Mouse (Mus musculus) myocyte (in vitro differentiated cells): ENCODE data around the gene Tnip2.

Experiments
- E2F4 ChIP-seq: IDR thresholded peaks from one replicate; pipeline ENCODE4 v1.6.1; 2011; ENCODE audit warnings: mild to moderate bottlenecking, control low read depth, moderate library complexity; ENCODE audit not compliant: insufficient read depth
- MYOD1 ChIP-seq, 3 experiments: IDR thresholded peaks; one replicate each; pipeline ENCODE4 v1.6.1; 2011; ENCODE audit warnings: control low read depth in 2 of 3, low read depth in 2 of 3, mild to moderate bottlenecking in 2 of 3, moderate library complexity in 1 of 3; ENCODE audit not compliant: insufficient read length in 2 of 3, control insufficient read depth in 1 of 3
- POLR2A ChIP-seq: IDR thresholded peaks from one replicate; pipeline ENCODE4 v1.6.1; 2011; ENCODE audit warnings: low read depth, mild to moderate bottlenecking, control low read depth, moderate library complexity; ENCODE audit not compliant: insufficient read length
- POLR2AphosphoS2 ChIP-seq: IDR thresholded peaks from one replicate; pipeline ENCODE4 v1.6.1; 2011; ENCODE audit warnings: low read depth, control low read depth; ENCODE audit not compliant: insufficient read length
- REST ChIP-seq: IDR thresholded peaks from one replicate; pipeline ENCODE4 v1.6.1; 2011; ENCODE audit warnings: mild to moderate bottlenecking, control low read depth, moderate library complexity; ENCODE audit not compliant: insufficient read depth, insufficient read length
- TCF12 ChIP-seq: IDR thresholded peaks from one replicate; pipeline ENCODE4 v1.6.1; 2011; ENCODE audit warnings: mild to moderate bottlenecking, control low read depth; ENCODE audit not compliant: poor library complexity, insufficient read depth, severe bottlenecking
- TCF3 ChIP-seq: IDR thresholded peaks from one replicate; pipeline ENCODE4 v1.6.1; 2011; ENCODE audit warnings: low read depth, control low read depth; ENCODE audit not compliant: insufficient read length
- USF1 ChIP-seq: IDR thresholded peaks from one replicate; pipeline ENCODE4 v1.6.1; 2011; ENCODE audit warnings: low read depth, mild to moderate bottlenecking, control low read depth, moderate library complexity

DNA sequence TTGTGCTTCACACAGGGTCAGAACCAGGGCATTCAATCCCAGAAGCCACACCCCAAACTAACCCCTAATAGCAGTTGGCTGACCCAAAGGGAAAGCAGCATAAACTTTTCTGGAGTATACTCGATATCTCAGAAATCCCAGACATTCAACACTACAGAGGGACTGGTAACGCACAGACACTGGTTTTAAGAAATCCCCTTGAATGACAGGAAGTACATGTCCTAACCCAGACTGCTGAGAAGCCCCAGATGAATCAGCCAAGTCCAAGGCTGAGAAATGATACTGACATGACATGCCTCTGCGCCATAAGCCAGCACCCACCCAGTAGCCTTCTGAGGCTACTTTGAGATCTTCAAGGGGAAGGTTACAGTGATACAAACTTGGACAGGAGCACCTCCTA is 12.2 kb downstream of the Tnip2 start:
- no peak for TF ChIP-seq POLR2A
- TF ChIP-seq TCF3, result no peak
- TF ChIP-seq USF1, result no peak
- TF ChIP-seq E2F4, result no peak
- TF ChIP-seq REST, result no peak
- no peak for TF ChIP-seq MYOD1 (IDR thresholded peaks at IDR 0.05; ENCODE audit: control insufficient read depth in 1 of 3, insufficient read length in 2 of 3, low read depth in 2 of 3)
- TF ChIP-seq TCF12, result no peak
- no peak for TF ChIP-seq POLR2AphosphoS2
